Mouse (Mus musculus): ENCODE data around the gene Prkx.

GRCm38 (mm10) chrX:77801543-77801942 is 5.5 kb upstream of the Prkx start:
- TF ChIP-seq CTCF (IDR thresholded peaks at IDR 0.05; ENCODE audit: borderline replicate concordance, control insufficient read depth, extremely low read depth, insufficient read depth, low read length, poor library complexity): no peak
- no peak for TF ChIP-seq POLR2A (IDR thresholded peaks at IDR 0.05; ENCODE audit: control insufficient read depth, extremely low read depth, insufficient read depth, low read length, poor library complexity)
